1 mouse cellular context compared by ENCODE assay signal in the genomic region with DNA sequence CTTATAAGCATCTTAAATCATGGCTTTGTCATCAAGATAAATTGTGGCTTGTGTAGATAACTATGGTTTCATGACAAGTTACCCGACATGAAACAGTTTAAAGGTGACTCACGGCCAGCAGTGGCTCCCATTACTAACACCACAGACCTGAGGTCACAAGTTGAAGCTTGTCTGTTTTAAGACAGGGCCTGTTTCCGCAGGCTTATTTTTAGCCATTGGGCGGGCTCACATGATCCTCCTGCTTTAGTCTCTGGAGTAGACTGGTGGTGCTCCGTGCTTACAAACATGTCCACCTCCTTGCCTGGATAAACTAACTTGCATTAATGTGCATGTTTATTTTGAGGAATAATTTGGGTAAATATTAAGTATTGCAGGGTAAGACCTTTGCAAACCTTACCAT.
TF ChIP-seq lines count a peak whose summit lies in the region.

No protein-coding gene starts in this region.

TF ChIP-seq in CH12.LX, 34 proteins besides CTCF, POLR2A, EP300 and RAD21 (continued from another document):
- TF ChIP-seq E2F4 (IDR thresholded peaks at IDR 0.05; ENCODE audit: insufficient replicate concordance, low read depth, low read length): peak; percentile 53; the same call in 1 of the 2 replicates
- no peak for TF ChIP-seq USF2 (conservative IDR thresholded peaks at IDR 0.05; ENCODE audit: low read depth, low read length)
- TF ChIP-seq ETS1 (conservative IDR thresholded peaks at IDR 0.05; ENCODE audit: low read depth, low read length): peak; percentile 93
- TF ChIP-seq MAX (IDR thresholded peaks at IDR 0.05; ENCODE audit: low read length): no peak
- no peak for TF ChIP-seq GABPA (IDR thresholded peaks at IDR 0.05; ENCODE audit: insufficient replicate concordance, low read depth, low read length)
- no peak for TF ChIP-seq ZC3H11A (IDR thresholded peaks at IDR 0.05; ENCODE audit: low read depth, low read length)
- peak; percentile 54 for TF ChIP-seq USF1 (IDR thresholded peaks at IDR 0.05; ENCODE audit: low read depth, low read length)
- TF ChIP-seq CHD2 (IDR thresholded peaks at IDR 0.05; ENCODE audit: low read length): no peak
TF ChIP-seq in CH12.LX: peak in this region for 14.
